Mouse (Mus musculus): ENCODE measurements around the gene Lmntd1. TPM values are rescaled to one million over a fixed set of nuclear protein-coding genes. Genes with fewer than 3 reads are reported as not detected.

The Lmntd1 gene
- total RNA-seq, 2 experiments from 2014 or later = not detected

- ATAC-seq (replicated peaks; ENCODE audit: low FRiP score, poor library complexity, severe bottlenecking) = no peak
These were observed 279.9 kb downstream of the Lmntd1 start for GRCm38 (mm10) chr6:145334211-145334610.

- no peak for ATAC-seq (replicated peaks; ENCODE audit: low FRiP score, poor library complexity, severe bottlenecking)
These were observed 287.8 kb downstream of the Lmntd1 start for GRCm38 (mm10) chr6:145326141-145326806.

GRCm38 (mm10) chr6:145325095-145325494 lies 289.0 kb downstream of the Lmntd1 start:
- no peak for ATAC-seq (replicated peaks; ENCODE audit: low FRiP score, poor library complexity, severe bottlenecking)

- no peak for ATAC-seq (replicated peaks; ENCODE audit: low FRiP score, poor library complexity, severe bottlenecking)
These were observed 289.6 kb downstream of the Lmntd1 start for GRCm38 (mm10) chr6:145324470-145324869.

GRCm38 (mm10) chr6:145322246-145322645 lies 291.9 kb downstream of the Lmntd1 start:
- ATAC-seq (replicated peaks; ENCODE audit: low FRiP score, poor library complexity, severe bottlenecking) = no peak

- no peak for ATAC-seq (replicated peaks; ENCODE audit: low FRiP score, poor library complexity, severe bottlenecking)
These were observed 294.0 kb downstream of the Lmntd1 start for GRCm38 (mm10) chr6:145320156-145320555.

Other genes with a start within 250 kb of the Lmntd1 start
- gene Tuba3b, start 1.4 kb upstream of the Lmntd1 start, total RNA-seq (2015; ENCODE audit: low replicate concordance) = not detected in 2 replicates
- not detected in 2 replicates for gene Tuba3b, start 1.4 kb upstream of the Lmntd1 start, total RNA-seq (2017; ENCODE audit: low replicate concordance)
- gene Rassf8, start 132.4 kb upstream of the Lmntd1 start, total RNA-seq (2015; ENCODE audit: low replicate concordance) = 0.19 and 3.8 TPM in 2 replicates
- 3.0 and 3.5 TPM in 2 replicates for gene Rassf8, start 132.4 kb upstream of the Lmntd1 start, total RNA-seq (2017; ENCODE audit: low replicate concordance)

Measured in erythroblast, adult 5-6 weeks (primary cell).